Mouse (Mus musculus) hindbrain, postnatal 0 days (tissue): ENCODE measurements around the gene Clpx. TPM values are rescaled to one million over a fixed set of nuclear protein-coding genes. Genes with fewer than 3 reads are reported as not detected.
A peak's percentile ranks its signal among the peaks of the same experiment; 100 is the strongest.

Source experiments
- ATAC-seq: fragments of 200-750 bp; cut with Nextera tagmentation; 2 replicates; pipeline ENCODE4 v1.8.0; 2017; ENCODE audit warnings: mild to moderate bottlenecking, moderate TSS enrichment, moderate library complexity
- DNase-seq: peaks from one replicate; pipeline ENCODE4 v3.0.0-alpha.2; 2015; ENCODE audit warnings: low spot score
- H3K27ac ChIP-seq: fragments of 300-500 bp; sonication (generic); 2 replicates; pipeline ENCODE4 v1.5.1; 2014; ENCODE audit warnings: mild to moderate bottlenecking
- H3K27me3 ChIP-seq: fragments of 300-500 bp; sonication (generic); 2 replicates; pipeline ENCODE4 v1.6.1; 2014; ENCODE audit warnings: low read length, mixed read lengths; ENCODE audit not compliant: insufficient read depth
- H3K36me3 ChIP-seq: fragments of 300-500 bp; sonication (generic); 2 replicates; pipeline ENCODE4 v1.6.1; 2014; ENCODE audit warnings: low read length, mixed read lengths; ENCODE audit not compliant: insufficient read depth
- H3K4me1 ChIP-seq: fragments of 300-500 bp; sonication (generic); 2 replicates; pipeline ENCODE4 v1.6.1; 2014; ENCODE audit warnings: antibody characterized with exemption, low read length, mixed read lengths; ENCODE audit not compliant: insufficient read depth
- H3K4me2 ChIP-seq: fragments of 300-500 bp; sonication (generic); 2 replicates; pipeline ENCODE4 v1.6.1; 2014; ENCODE audit warnings: low read depth, mild to moderate bottlenecking, low read length, moderate library complexity, mixed read lengths
- H3K4me3 ChIP-seq: fragments of 300-500 bp; sonication (generic); 2 replicates; pipeline ENCODE4 v1.5.1; 2014; ENCODE audit warnings: low read length
- H3K9ac ChIP-seq: fragments of 300-500 bp; sonication (generic); replicated peaks from 2 replicates; pipeline ENCODE4 v1.6.1; 2014; ENCODE audit warnings: mild to moderate bottlenecking, low read length, moderate library complexity, mixed read lengths
- H3K9me3 ChIP-seq: fragments of 300-500 bp; sonication (generic); 2 replicates; pipeline ENCODE4 v1.6.1; 2016; ENCODE audit warnings: low read length, mixed read lengths
- CTCF ChIP-seq: IDR thresholded peaks from 2 replicates; pipeline ENCODE4 v1.5.1; 2016; ENCODE audit warnings: antibody characterized with exemption, control low read depth, low read depth
- WGBS: fragments of 180-500 bp; shearing (Covaris S2); extraction: QIAGEN DNeasy Blood & Tissue Kit; methylation state at CpG from one replicate; pipeline ENCODE4 v1.1.7; 2014; 5-methylcytosine and 5-hydroxymethylcytosine counted together
- polyA plus RNA-seq: library from polyadenylated mRNA; unstranded; fragments of >200 nt; fragmentation: Nextera tagmentation; extraction: Ambion mirVana; gene quantifications from 2 replicates; pipeline ENCODE4 v1.2.1, GENCODE M21; 2015
- total RNA-seq: library from RNA; depleted of rRNA; stranded (reverse); fragments of >200 nt; gene quantifications from 2 replicates; pipeline ENCODE4 v1.2.3, GENCODE M21; 2014; rRNA removed

The Clpx gene
- total RNA-seq (22.7 and 23.3 TPM in 2 replicates), polyA plus RNA-seq (37.1 and 41.2 TPM in 2 replicates)

DNA sequence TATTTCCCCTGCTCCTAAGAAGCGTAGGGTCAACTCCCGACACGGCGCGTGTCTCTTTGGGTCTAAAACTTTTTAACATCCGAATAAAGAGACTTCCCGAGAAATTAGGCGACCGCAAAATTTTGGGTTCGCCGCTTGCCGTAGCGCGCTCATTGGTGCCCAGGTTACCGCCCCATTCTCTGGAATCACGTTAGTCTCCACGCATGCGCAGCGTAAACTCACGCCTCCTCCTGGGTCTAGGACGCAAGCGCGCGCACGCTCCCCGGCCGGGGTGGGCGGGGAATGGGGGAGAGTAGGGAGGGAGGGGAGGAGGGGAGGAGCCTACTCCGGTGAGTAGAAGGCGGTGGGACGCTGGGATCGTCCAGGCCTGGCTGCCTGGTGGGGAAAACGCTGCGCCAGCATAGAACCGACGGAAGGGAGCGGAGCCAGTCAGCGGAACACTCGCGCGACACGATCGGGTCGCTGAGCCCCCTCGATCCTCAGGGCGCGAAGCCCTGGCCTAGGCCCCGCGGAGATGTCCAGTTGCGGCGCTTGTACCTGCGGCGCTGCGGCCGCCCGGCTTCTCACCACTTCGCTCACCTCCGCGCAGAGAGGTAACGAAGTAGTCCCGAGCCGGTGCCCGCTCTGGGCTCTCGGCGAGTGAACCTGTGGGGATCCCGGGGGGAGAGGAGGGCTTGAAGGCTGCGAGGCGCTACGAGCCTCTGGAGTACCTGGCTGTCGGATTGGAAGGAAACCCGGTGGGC lies at the start of gene Clpx:
Gene Clpx, plus strand, starts transcription at position 288 of the 743 bp plus-strand sequence.
- Histone ChIP-seq H3K36me3 (no peaks in the 10 kb centered on the region), H3K27me3 (no peaks in the 10 kb centered on the region), H3K27ac (peak within 1 kb of the TSS; percentile 86), H3K4me3 (peak within 1 kb of the TSS; percentile 84), H3K9ac (peak within 1 kb of the TSS; percentile 91), H3K9me3 (no peaks in the 10 kb centered on the region), H3K4me1 (peaks cover 5% of the 10 kb centered on the region; the same call in 1 of the 2 replicates), H3K4me2 (peak within 1 kb of the TSS; percentile 94)
- ATAC-seq (peak; percentile 98), DNase-seq (peak; percentile 100)
- under 1% methylated on average over 71 of the region's 71 CpGs for WGBS
- TF ChIP-seq CTCF = peak; percentile 36

DNA sequence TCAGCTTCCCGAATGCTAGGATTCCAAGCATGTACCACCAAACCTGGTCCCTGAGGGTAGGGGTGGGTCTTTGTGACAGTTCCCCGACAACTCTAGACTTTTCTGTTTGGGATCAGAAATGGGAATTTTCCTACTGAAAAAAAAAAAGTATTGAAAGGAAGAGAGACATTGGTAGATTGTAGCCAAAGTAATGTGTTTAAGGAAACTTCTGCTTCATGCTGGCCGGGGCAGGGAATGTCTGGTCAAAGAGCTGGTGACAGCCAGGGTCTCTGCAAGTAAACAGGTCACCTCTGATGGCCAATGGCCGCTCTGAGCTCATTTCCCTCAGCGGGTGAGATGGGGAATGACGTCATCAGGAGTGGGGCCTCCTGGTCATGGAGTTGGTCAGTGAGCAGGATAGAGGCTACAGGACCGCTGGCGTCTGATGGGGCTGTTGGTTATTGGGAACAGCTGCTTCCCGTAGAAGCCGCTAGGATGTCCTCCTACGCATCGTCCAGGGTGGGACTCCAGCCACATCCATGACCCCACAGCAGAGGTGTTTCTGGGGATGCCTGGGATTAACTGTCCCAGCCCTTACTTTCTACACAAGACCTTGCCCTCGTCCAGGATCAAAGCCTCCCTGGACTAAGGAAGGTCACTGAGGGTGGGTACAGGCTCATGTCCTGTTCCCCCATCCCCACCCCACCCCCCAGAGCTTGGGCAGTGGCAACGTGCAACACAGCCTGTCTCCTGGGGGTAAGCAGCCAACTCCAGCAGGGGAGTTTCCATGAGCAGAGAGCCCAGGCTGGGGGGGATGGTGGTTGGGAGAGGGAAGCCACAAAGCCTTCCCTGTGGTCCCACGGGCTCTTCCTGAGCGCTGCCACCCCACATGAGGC lies 46.3 kb upstream of the Clpx start:
- no peaks in the 10 kb centered on the region for H3K9me3 ChIP-seq
- H3K27ac ChIP-seq = no peak overlapping the region
- no peak overlapping the region for H3K4me2 ChIP-seq
- H3K9ac ChIP-seq = no peak overlapping the region
- WGBS = 75% methylated on average over 16 of the region's 16 CpGs
- H3K36me3 ChIP-seq = no peaks in the 10 kb centered on the region
- no peaks in the 10 kb centered on the region for H3K27me3 ChIP-seq
- DNase-seq (no peak), ATAC-seq (no peak)
- no peak overlapping the region for H3K4me3 ChIP-seq
- H3K4me1 ChIP-seq = no peaks in the 10 kb centered on the region
- TF ChIP-seq CTCF = no peak

DNA sequence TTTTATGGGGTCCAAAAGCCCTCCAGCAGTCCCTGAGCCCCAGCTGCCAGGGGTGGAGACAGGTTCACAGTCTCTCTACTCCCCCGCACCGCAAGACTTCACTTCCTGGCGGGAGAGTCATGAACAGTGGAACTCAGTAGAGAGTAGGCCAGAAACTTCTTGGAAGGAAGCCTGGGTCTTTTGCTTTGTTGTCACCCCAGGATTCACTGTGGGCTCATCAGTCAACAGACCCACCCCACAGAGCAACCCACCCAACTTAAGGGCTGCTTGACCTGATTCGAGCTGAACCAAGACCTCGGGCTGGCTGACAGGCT lies 45.7 kb upstream of the Clpx start:
- DNase-seq (no peak), ATAC-seq (no peak)
- Histone ChIP-seq H3K9me3 (no peaks in the 10 kb centered on the region), H3K4me1 (no peaks in the 10 kb centered on the region), H3K9ac (no peak overlapping the region), H3K27me3 (no peaks in the 10 kb centered on the region), H3K27ac (no peak overlapping the region), H3K36me3 (no peaks in the 10 kb centered on the region), H3K4me3 (no peak overlapping the region), H3K4me2 (no peak overlapping the region)
- TF ChIP-seq CTCF = no peak
- WGBS = 76% methylated on average over 5 of the region's 5 CpGs

DNA sequence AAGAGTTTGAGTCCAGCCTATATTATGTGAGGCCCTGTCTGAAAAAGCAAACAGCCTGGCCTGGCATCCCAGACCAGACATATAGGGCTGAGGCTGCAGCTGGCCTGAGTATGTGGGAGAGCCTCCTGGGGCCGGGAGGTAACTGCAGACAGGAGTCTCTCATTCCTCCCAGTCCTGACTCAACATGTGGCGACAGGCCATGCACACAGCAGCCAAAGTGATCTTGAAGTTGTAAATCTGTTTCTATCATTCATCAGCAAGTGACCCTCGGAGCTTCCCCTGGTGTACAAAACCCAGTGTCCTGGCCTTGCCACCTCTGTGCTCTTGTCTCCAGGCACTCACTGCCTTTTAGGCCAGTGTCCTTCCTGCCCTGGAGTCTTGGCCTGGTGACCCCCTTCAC lies 42.0 kb upstream of the Clpx start:
- TF ChIP-seq CTCF = no peak
- Histone ChIP-seq H3K4me2 (no peak overlapping the region), H3K4me1 (no peaks in the 10 kb centered on the region), H3K4me3 (no peak overlapping the region), H3K9ac (no peak overlapping the region), H3K36me3 (no peaks in the 10 kb centered on the region), H3K27ac (no peak overlapping the region), H3K27me3 (no peaks in the 10 kb centered on the region), H3K9me3 (no peaks in the 10 kb centered on the region)
- 83% methylated on average over 3 of the region's 3 CpGs for WGBS
- DNase-seq (no peak), ATAC-seq (no peak)

DNA sequence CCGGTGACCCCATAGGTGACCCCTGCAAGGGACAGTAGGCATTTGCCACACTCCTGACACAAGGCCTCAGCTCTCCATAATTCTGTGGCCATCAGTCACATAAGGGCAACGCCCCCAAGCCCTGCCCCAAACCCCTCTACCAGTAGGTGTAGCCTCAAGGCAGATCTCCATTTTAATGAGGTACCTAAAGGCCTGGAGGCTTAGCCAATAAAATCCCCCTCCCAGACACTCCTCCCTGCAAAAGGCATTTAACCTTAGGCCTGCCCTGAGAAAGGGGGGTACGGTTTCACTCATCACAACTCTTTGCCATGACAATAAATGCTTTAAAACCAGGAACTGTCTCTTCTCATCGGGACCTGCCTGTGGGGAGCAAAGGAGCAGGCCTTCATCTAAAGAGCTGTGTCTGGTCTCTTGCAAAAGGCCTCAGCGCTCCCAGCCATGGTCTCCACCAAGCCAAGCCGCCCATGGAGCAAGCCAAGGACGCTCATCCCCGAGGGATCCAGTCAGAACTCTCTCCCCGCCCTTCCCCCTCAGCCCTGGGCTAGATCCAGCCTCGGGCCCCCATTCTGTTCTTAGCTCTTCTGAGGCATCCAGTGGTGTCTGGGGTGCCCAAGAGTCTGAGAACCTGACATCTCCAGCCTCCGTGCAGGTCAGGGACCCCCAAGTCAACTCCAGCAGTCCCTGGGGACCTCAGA lies 38.0 kb upstream of the Clpx start:
- no peaks in the 10 kb centered on the region for H3K4me1 ChIP-seq
- 71% methylated on average over 11 of the region's 11 CpGs for WGBS
- ATAC-seq = no peak
- no peak overlapping the region for H3K4me3 ChIP-seq
- DNase-seq = no peak
- H3K27ac ChIP-seq = no peak overlapping the region
- no peaks in the 10 kb centered on the region for H3K9me3 ChIP-seq
- H3K36me3 ChIP-seq = no peaks in the 10 kb centered on the region
- no peaks in the 10 kb centered on the region for H3K27me3 ChIP-seq
- H3K4me2 ChIP-seq = no peak overlapping the region
- H3K9ac ChIP-seq = no peak overlapping the region
- no peak for TF ChIP-seq CTCF

DNA sequence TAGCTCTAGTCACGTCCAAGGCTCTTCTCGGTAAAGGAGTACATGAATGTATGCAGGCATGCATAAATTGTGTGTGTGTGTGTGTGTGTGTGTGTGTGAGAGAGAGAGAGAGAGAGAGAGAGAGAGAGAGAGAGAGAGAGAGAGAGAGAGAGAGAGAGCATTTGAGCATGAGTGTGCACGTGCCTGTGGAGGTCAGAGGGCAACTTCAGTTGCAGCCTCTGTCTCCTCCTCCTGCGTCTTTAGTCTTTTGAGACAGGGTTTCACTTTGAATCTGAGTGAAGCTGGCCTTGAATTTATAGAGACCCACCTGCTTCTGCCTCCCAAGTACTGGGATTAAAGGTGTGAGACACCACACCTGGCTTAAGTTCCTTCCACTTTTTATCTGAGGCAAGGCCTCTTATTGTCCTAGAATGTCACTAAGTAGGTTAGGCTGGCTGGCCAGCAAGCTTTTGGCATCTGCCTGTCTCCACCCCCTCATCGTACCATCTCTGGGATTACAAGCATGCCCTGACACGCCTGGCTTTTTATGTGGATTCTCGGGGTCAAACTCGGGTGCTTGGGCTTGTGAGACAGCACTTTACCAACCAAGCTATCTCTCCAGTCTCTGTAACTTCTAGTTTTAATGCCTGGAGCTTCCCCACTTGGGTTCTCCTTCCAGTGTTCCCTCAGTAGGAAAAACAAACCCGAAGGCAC lies 36.7 kb upstream of the Clpx start:
- 70% methylated on average over 9 of the region's 9 CpGs for WGBS
- H3K4me3 ChIP-seq = no peak overlapping the region
- H3K4me2 ChIP-seq = no peak overlapping the region
- no peaks in the 10 kb centered on the region for H3K4me1 ChIP-seq
- H3K9ac ChIP-seq = no peak overlapping the region
- DNase-seq (no peak), ATAC-seq (no peak)
- no peaks in the 10 kb centered on the region for H3K36me3 ChIP-seq
- no peak for TF ChIP-seq CTCF
- H3K9me3 ChIP-seq = no peaks in the 10 kb centered on the region
- H3K27ac ChIP-seq = no peak overlapping the region
- no peaks in the 10 kb centered on the region for H3K27me3 ChIP-seq
